Mouse (Mus musculus): ENCODE data around the gene Slc16a13. TPM values are rescaled to one million over a fixed set of nuclear protein-coding genes. Genes with fewer than 3 reads are reported as not detected.
A peak's percentile ranks its signal among the peaks of the same experiment; 100 is the strongest.

Slc16a13 gene
- polyA plus RNA-seq, 1 experiment from 2014 or later, result 1.9 TPM

GRCm38 (mm10) chr11:70210681-70211080, 10.2 kb downstream of the Slc16a13 start:
- Histone ChIP-seq H3K36me3 (replicated peaks; ENCODE audit: insufficient read depth, low read length) (no peaks in the 10 kb centered on the region), H3K4me2 (ENCODE audit: low read depth, low read length) (no peak overlapping the region), H3K4me1 (ENCODE audit: insufficient read depth) (peaks cover 16% of the 10 kb centered on the region), H3K27me3 (ENCODE audit: insufficient read depth, low read length) (peaks cover 27% of the 10 kb centered on the region), H3K9me3 (ENCODE audit: low read length) (no peaks in the 10 kb centered on the region), H3K27ac (ENCODE audit: low read depth) (no peak overlapping the region), H3K9ac (replicated peaks) (no peak overlapping the region), H3K4me3 (ENCODE audit: low read depth, low read length) (no peak overlapping the region)
- DNase-seq (no peak), ATAC-seq (no peak)
- TF ChIP-seq EP300 (IDR thresholded peaks at IDR 0.05; ENCODE audit: low read depth) (no peak), CTCF (IDR thresholded peaks at IDR 0.05; ENCODE audit: low read depth) (no peak)
- 92% methylated on average over 2 of the region's 2 CpGs for WGBS (ENCODE audit: insufficient replicate concordance)

GRCm38 (mm10) chr11:70208778-70209388, 12.0 kb downstream of the Slc16a13 start:
- Histone ChIP-seq H3K36me3 (replicated peaks; ENCODE audit: insufficient read depth, low read length) (no peaks in the 10 kb centered on the region), H3K27ac (ENCODE audit: low read depth) (no peak overlapping the region), H3K9ac (replicated peaks) (no peak overlapping the region), H3K4me1 (ENCODE audit: insufficient read depth) (peaks cover 7% of the 10 kb centered on the region), H3K9me3 (ENCODE audit: low read length) (no peaks in the 10 kb centered on the region), H3K27me3 (ENCODE audit: insufficient read depth, low read length) (peaks cover 9% of the 10 kb centered on the region), H3K4me3 (ENCODE audit: low read depth, low read length) (no peak overlapping the region), H3K4me2 (ENCODE audit: low read depth, low read length) (no peak overlapping the region)
- WGBS (ENCODE audit: insufficient replicate concordance), result 57% methylated on average over 5 of the region's 5 CpGs
- DNase-seq, result no peak
- TF ChIP-seq EP300 (IDR thresholded peaks at IDR 0.05; ENCODE audit: low read depth), result no peak
- TF ChIP-seq CTCF (IDR thresholded peaks at IDR 0.05; ENCODE audit: low read depth), result no peak
- peak; percentile 74 for ATAC-seq

- TF ChIP-seq EP300 (IDR thresholded peaks at IDR 0.05; ENCODE audit: low read depth), result no peak
- no peak for TF ChIP-seq CTCF (IDR thresholded peaks at IDR 0.05; ENCODE audit: low read depth)
- H3K27ac ChIP-seq (ENCODE audit: low read depth), result no peak overlapping the region
- no peaks in the 10 kb centered on the region for H3K36me3 ChIP-seq (replicated peaks; ENCODE audit: insufficient read depth, low read length)
- no peak overlapping the region for H3K4me3 ChIP-seq (ENCODE audit: low read depth, low read length)
- no peak for DNase-seq
- no peaks in the 10 kb centered on the region for H3K9me3 ChIP-seq (ENCODE audit: low read length)
- no peak for ATAC-seq
- WGBS (ENCODE audit: insufficient replicate concordance), result 79% methylated on average over 7 of the region's 7 CpGs
- H3K4me2 ChIP-seq (ENCODE audit: low read depth, low read length), result no peak overlapping the region
- H3K27me3 ChIP-seq (ENCODE audit: insufficient read depth, low read length), result no peaks in the 10 kb centered on the region
- H3K4me1 ChIP-seq (ENCODE audit: insufficient read depth), result peaks cover 3% of the 10 kb centered on the region; the same call in 1 of the 2 replicates
- no peak overlapping the region for H3K9ac ChIP-seq (replicated peaks)
Observed at GRCm38 (mm10) chr11:70207283-70207682, 13.6 kb downstream of the Slc16a13 start.

GRCm38 (mm10) chr11:70206801-70207200, 14.1 kb downstream of the Slc16a13 start:
- no peak for ATAC-seq

GRCm38 (mm10) chr11:70201691-70202090, 19.2 kb downstream of the Slc16a13 start:
- Histone ChIP-seq H3K9me3 (ENCODE audit: low read length) (no peaks in the 10 kb centered on the region), H3K27ac (ENCODE audit: low read depth) (no peak overlapping the region), H3K27me3 (ENCODE audit: insufficient read depth, low read length) (no peaks in the 10 kb centered on the region), H3K9ac (replicated peaks) (no peak overlapping the region), H3K4me1 (ENCODE audit: insufficient read depth) (no peaks in the 10 kb centered on the region), H3K4me2 (ENCODE audit: low read depth, low read length) (no peak overlapping the region), H3K36me3 (replicated peaks; ENCODE audit: insufficient read depth, low read length) (no peaks in the 10 kb centered on the region), H3K4me3 (ENCODE audit: low read depth, low read length) (no peak overlapping the region)
- ATAC-seq, result peak; percentile 43; the same call in 1 of the 2 replicates
- TF ChIP-seq CTCF (IDR thresholded peaks at IDR 0.05; ENCODE audit: low read depth) (peak; percentile 94), EP300 (IDR thresholded peaks at IDR 0.05; ENCODE audit: low read depth) (no peak)
- 37% methylated on average over 5 of the region's 5 CpGs for WGBS (ENCODE audit: insufficient replicate concordance)
- peak; percentile 89 for DNase-seq

More at GRCm38 (mm10) chr11:70206801-70207200, 14.1 kb downstream of the Slc16a13 start:
- Histone ChIP-seq H3K4me1 (ENCODE audit: insufficient read depth) (peaks cover 3% of the 10 kb centered on the region; the same call in 1 of the 2 replicates), H3K36me3 (replicated peaks; ENCODE audit: insufficient read depth, low read length) (no peaks in the 10 kb centered on the region), H3K27ac (ENCODE audit: low read depth) (no peak overlapping the region), H3K4me3 (ENCODE audit: low read depth, low read length) (no peak overlapping the region), H3K9me3 (ENCODE audit: low read length) (no peaks in the 10 kb centered on the region), H3K27me3 (ENCODE audit: insufficient read depth, low read length) (no peaks in the 10 kb centered on the region), H3K4me2 (ENCODE audit: low read depth, low read length) (no peak overlapping the region), H3K9ac (replicated peaks) (no peak overlapping the region)
- 47% methylated on average over 2 of the region's 2 CpGs for WGBS (ENCODE audit: insufficient replicate concordance)
- no peak for DNase-seq
- no peak for TF ChIP-seq CTCF (IDR thresholded peaks at IDR 0.05; ENCODE audit: low read depth)
- no peak for TF ChIP-seq EP300 (IDR thresholded peaks at IDR 0.05; ENCODE audit: low read depth)

GRCm38 (mm10) chr11:70200036-70200608, 20.7 kb downstream of the Slc16a13 start:
- H3K27ac ChIP-seq (ENCODE audit: low read depth), result no peak overlapping the region
- H3K9me3 ChIP-seq (ENCODE audit: low read length), result no peaks in the 10 kb centered on the region
- no peaks in the 10 kb centered on the region for H3K36me3 ChIP-seq (replicated peaks; ENCODE audit: insufficient read depth, low read length)
- 63% methylated on average over 5 of the region's 5 CpGs for WGBS (ENCODE audit: insufficient replicate concordance)
- ATAC-seq (no peak), DNase-seq (no peak)
- no peaks in the 10 kb centered on the region for H3K4me1 ChIP-seq (ENCODE audit: insufficient read depth)
- H3K4me3 ChIP-seq (ENCODE audit: low read depth, low read length), result no peak overlapping the region
- H3K27me3 ChIP-seq (ENCODE audit: insufficient read depth, low read length), result no peaks in the 10 kb centered on the region
- H3K9ac ChIP-seq (replicated peaks), result no peak overlapping the region
- no peak for TF ChIP-seq CTCF (IDR thresholded peaks at IDR 0.05; ENCODE audit: low read depth)
- no peak overlapping the region for H3K4me2 ChIP-seq (ENCODE audit: low read depth, low read length)

All from liver, postnatal 0 days (tissue).